Mouse (Mus musculus): ENCODE results near the gene Apol7a. TPM values are rescaled to one million over a fixed set of nuclear protein-coding genes. Genes with fewer than 3 reads are reported as not detected.

Gene Apol7a
- total RNA-seq, 2 experiments from 2014 or later: 0.22 TPM; not detected in 1

- no peak for DNase-seq (ENCODE audit: low spot score in 2 of 2)
These were observed 21.5 kb downstream of the Apol7a start for GRCm38 (mm10) chr15:77377419-77377818.

- DNase-seq (ENCODE audit: low spot score in 2 of 2): no peak
These were observed 22.0 kb downstream of the Apol7a start for GRCm38 (mm10) chr15:77376920-77377319.

GRCm38 (mm10) chr15:77370588-77370987 is 28.3 kb downstream of the Apol7a start:
- no peak for DNase-seq (ENCODE audit: low spot score in 2 of 2)

- DNase-seq (ENCODE audit: low spot score in 2 of 2): no peak
These were observed 28.9 kb downstream of the Apol7a start for GRCm38 (mm10) chr15:77369981-77370380.

- no peak for DNase-seq (ENCODE audit: low spot score in 2 of 2)
These were observed 30.0 kb downstream of the Apol7a start for GRCm38 (mm10) chr15:77368818-77369320.

- DNase-seq (ENCODE audit: low spot score in 2 of 2): peak; percentile 95 to 97
These were observed 30.8 kb downstream of the Apol7a start for GRCm38 (mm10) chr15:77368148-77368547.

GRCm38 (mm10) chr15:77367504-77367903 is 31.4 kb downstream of the Apol7a start:
- no peak for DNase-seq (ENCODE audit: low spot score in 2 of 2)

- DNase-seq (ENCODE audit: low spot score in 2 of 2): peak; percentile 79 to 83
These were observed 32.0 kb downstream of the Apol7a start for GRCm38 (mm10) chr15:77366706-77367484.

GRCm38 (mm10) chr15:77365700-77366570 is 33.0 kb downstream of the Apol7a start:
- DNase-seq (ENCODE audit: low spot score in 2 of 2): no peak

- no peak for DNase-seq (ENCODE audit: low spot score in 2 of 2)
These were observed 34.9 kb downstream of the Apol7a start for GRCm38 (mm10) chr15:77364026-77364425.

- DNase-seq (ENCODE audit: low spot score in 2 of 2): no peak
These were observed 35.3 kb downstream of the Apol7a start for GRCm38 (mm10) chr15:77363578-77363977.

- DNase-seq (ENCODE audit: low spot score in 2 of 2): no peak
These were observed 36.0 kb downstream of the Apol7a start for GRCm38 (mm10) chr15:77362952-77363351.

GRCm38 (mm10) chr15:77359905-77360304 is 39.0 kb downstream of the Apol7a start:
- DNase-seq (ENCODE audit: low spot score in 2 of 2): no peak

- DNase-seq (ENCODE audit: low spot score in 2 of 2): no peak
These were observed 39.4 kb downstream of the Apol7a start for GRCm38 (mm10) chr15:77359486-77359885.

- DNase-seq (ENCODE audit: low spot score in 2 of 2): no peak
These were observed 39.8 kb downstream of the Apol7a start for GRCm38 (mm10) chr15:77359084-77359483.

- DNase-seq (ENCODE audit: low spot score in 2 of 2): peak; percentile 80 to 84
These were observed 40.4 kb downstream of the Apol7a start for GRCm38 (mm10) chr15:77358320-77359040.

- no peak for DNase-seq (ENCODE audit: low spot score in 2 of 2)
These were observed 42.6 kb downstream of the Apol7a start for GRCm38 (mm10) chr15:77356248-77356810.

- no peak for DNase-seq (ENCODE audit: low spot score in 2 of 2)
These were observed 43.9 kb downstream of the Apol7a start for GRCm38 (mm10) chr15:77354848-77355551.

GRCm38 (mm10) chr15:77354496-77354847 is 44.4 kb downstream of the Apol7a start:
- no peak for DNase-seq (ENCODE audit: low spot score in 2 of 2)

GRCm38 (mm10) chr15:77353764-77354163 is 45.1 kb downstream of the Apol7a start:
- no peak for DNase-seq (ENCODE audit: low spot score in 2 of 2)
